Mouse (Mus musculus): ENCODE measurements around the gene Tas2r119.

The Tas2r119 gene

GRCm38 (mm10) chr15:32226381-32226780, 49.3 kb downstream of the Tas2r119 start:
- no peak for DNase-seq

GRCm38 (mm10) chr15:32226888-32227395, 49.9 kb downstream of the Tas2r119 start:
- DNase-seq, result no peak
